ENCODE assay signal across 9 mouse cellular contexts in genomic region chr6:121185232-121185631, GRCm38 (mm10). TPM values are rescaled to one million over a fixed set of nuclear protein-coding genes. Genes with fewer than 3 reads are reported as not detected.
A peak's percentile ranks its signal among the peaks of the same experiment; 100 is the strongest.
DNase-seq lines count a peak whose midpoint lies in the region; ATAC-seq and TF ChIP-seq lines count a peak whose summit lies in the region.
"Had no signal": no experiment of that assay in that cellular context is flagged by ENCODE, and none has a peak within 500 bp of the region (broad histone marks: within the 10 kb centered on the region; RNA-seq: fewer than 3 reads in every experiment).

No protein-coding gene starts in this region.

- no peak overlapping the region for H3K27ac ChIP-seq in heart, postnatal 0 days (ENCODE audit: low read depth)
- H3K27ac ChIP-seq in embryonic facial prominence, embryonic 15.5 days (replicated peaks), result no peak overlapping the region
- H3K27ac ChIP-seq in limb, embryonic 11.5 days (replicated peaks; ENCODE audit: low read depth, low read length), result no peak overlapping the region
- H3K27ac ChIP-seq in midbrain, embryonic 15.5 days, result no peak overlapping the region
- H3K27ac ChIP-seq: macrophage had no signal

- H3K4me2 ChIP-seq in heart, postnatal 0 days (ENCODE audit: low read depth, low read length), result peak overlapping the region; percentile 99
- H3K4me2 ChIP-seq in embryonic facial prominence, embryonic 15.5 days (replicated peaks), result peak overlapping the region; percentile 91
- peak overlapping the region; percentile 93; the same call in 1 of the 2 replicates for H3K4me2 ChIP-seq in limb, embryonic 11.5 days (ENCODE audit: low read depth, severe bottlenecking)
- peak overlapping the region; percentile 56 for H3K4me2 ChIP-seq in midbrain, embryonic 15.5 days

- ATAC-seq in heart, postnatal 0 days (ENCODE audit: insufficient read depth, low read depth), result no peak
- ATAC-seq in embryonic facial prominence, embryonic 15.5 days (ENCODE audit: insufficient number of reproducible peaks, low FRiP score, low TSS enrichment, low read depth), result no peak
- ATAC-seq in limb, embryonic 11.5 days (ENCODE audit: insufficient number of reproducible peaks, low FRiP score, low TSS enrichment, low read depth), result no peak
- no peak for ATAC-seq in midbrain, embryonic 15.5 days (replicated peaks)

- H3K4me3 ChIP-seq in heart, postnatal 0 days (ENCODE audit: low read depth, low read length), result no peak overlapping the region
- H3K4me3 ChIP-seq in embryonic facial prominence, embryonic 15.5 days (replicated peaks), result peak overlapping the region; percentile 81; the same call in 1 of the 2 replicates
- H3K4me3 ChIP-seq in limb, embryonic 11.5 days (ENCODE audit: low read depth, low read length), result no peak overlapping the region
- H3K4me3 ChIP-seq in midbrain, embryonic 15.5 days, result peak overlapping the region; percentile 50

- 84% methylated on average over 8 of the region's 8 CpGs for WGBS in heart, postnatal 0 days
- 83% methylated on average over 8 of the region's 8 CpGs for WGBS in embryonic facial prominence, embryonic 15.5 days
- 91% methylated on average over 8 of the region's 8 CpGs for WGBS in limb, embryonic 11.5 days
- 86% methylated on average over 8 of the region's 8 CpGs for WGBS in midbrain, embryonic 15.5 days

- DNase-seq in heart, postnatal 0 days (ENCODE audit: low spot score), result peak; percentile 3
- no peak for DNase-seq in heart, postnatal 10 days
- DNase-seq in limb, embryonic 11.5 days (ENCODE audit: low spot score), result no peak
- no peak for DNase-seq in cerebellum, postnatal 25 days
- DNase-seq in frontal cortex, postnatal 10 days (ENCODE audit: low spot score in 2 of 2), result no peak
- no peak for DNase-seq in ovary, postnatal 14 days (ENCODE audit: low spot score)

- TF ChIP-seq EP300 in heart, postnatal 0 days (IDR thresholded peaks at IDR 0.05; ENCODE audit: low read depth), result no peak

- H3K27me3 ChIP-seq in heart, postnatal 0 days (ENCODE audit: control insufficient read depth, insufficient read depth, low read length), result no peaks in the 10 kb centered on the region
- H3K27me3 ChIP-seq in embryonic facial prominence, embryonic 15.5 days, result no peaks in the 10 kb centered on the region
- H3K27me3 ChIP-seq in limb, embryonic 11.5 days (ENCODE audit: control insufficient read depth, insufficient read depth, low read length), result no peaks in the 10 kb centered on the region
- no peaks in the 10 kb centered on the region for H3K27me3 ChIP-seq in midbrain, embryonic 15.5 days (replicated peaks)

- H3K9ac ChIP-seq in heart, postnatal 0 days (replicated peaks; ENCODE audit: low read depth, low read length), result no peak overlapping the region
- 0 out of 2 replicates have a peak overlapping the region, but pooled peaks have one; percentile 13 for H3K9ac ChIP-seq in embryonic facial prominence, embryonic 15.5 days
- H3K9ac ChIP-seq in limb, embryonic 11.5 days (ENCODE audit: low read length), result peak overlapping the region; percentile 12; the same call in 1 of the 2 replicates
- peak overlapping the region; percentile 25; the same call in 1 of the 2 replicates for H3K9ac ChIP-seq in midbrain, embryonic 15.5 days

- intact Hi-C loops in heart, postnatal 10 days (cut with DNase I), result loop anchor here (2.0 to 5.0 kb wide), 3 partner anchors 57 to 348 kb away; no protein-coding TSS in a partner anchor

- TF ChIP-seq CTCF in heart, postnatal 0 days (IDR thresholded peaks at IDR 0.05; ENCODE audit: low read depth), result no peak

- H3K36me3 ChIP-seq in heart, postnatal 0 days (replicated peaks; ENCODE audit: control insufficient read depth, insufficient read depth, low read length), result peaks cover 16% of the 10 kb centered on the region
- H3K36me3 ChIP-seq in embryonic facial prominence, embryonic 15.5 days, result peaks cover 22% of the 10 kb centered on the region
- H3K36me3 ChIP-seq in limb, embryonic 11.5 days (ENCODE audit: control insufficient read depth, insufficient read depth, low read length), result peaks cover 2% of the 10 kb centered on the region; the same call in 1 of the 2 replicates
- peaks cover 9% of the 10 kb centered on the region; the same call in 1 of the 2 replicates for H3K36me3 ChIP-seq in midbrain, embryonic 15.5 days (replicated peaks)

- no peaks in the 10 kb centered on the region for H3K9me3 ChIP-seq in heart, postnatal 0 days (replicated peaks; ENCODE audit: control insufficient read depth, low read length)
- H3K9me3 ChIP-seq in embryonic facial prominence, embryonic 15.5 days (replicated peaks), result no peaks in the 10 kb centered on the region
- H3K9me3 ChIP-seq in limb, embryonic 11.5 days (ENCODE audit: control insufficient read depth, low read length), result no peaks in the 10 kb centered on the region
- no peaks in the 10 kb centered on the region for H3K9me3 ChIP-seq in midbrain, embryonic 15.5 days

- H3K4me1 ChIP-seq in heart, postnatal 0 days (ENCODE audit: control insufficient read depth, insufficient read depth), result peaks cover 12% of the 10 kb centered on the region; the same call in 1 of the 2 replicates
- H3K4me1 ChIP-seq in embryonic facial prominence, embryonic 15.5 days, result peaks cover 20% of the 10 kb centered on the region
- H3K4me1 ChIP-seq in limb, embryonic 11.5 days (ENCODE audit: control insufficient read depth, insufficient read depth, low read length), result no peaks in the 10 kb centered on the region
- H3K4me1 ChIP-seq in midbrain, embryonic 15.5 days, result peaks cover 24% of the 10 kb centered on the region

RNA-seq across cellular contexts. Expression of gene Pex26, which starts 1.8 kb away (rescaled TPM):
- total RNA-seq in heart, postnatal 0 days (2014; rRNA removed; ENCODE audit: low replicate concordance), result 17.5 and 20.2 TPM in 2 replicates
- polyA plus RNA-seq in heart, postnatal 0 days (2015; fragmentation: Nextera tagmentation; extraction: Ambion mirVana), result 4.6 and 5.0 TPM in 2 replicates
- total RNA-seq in heart, postnatal 10 days (2021), result 10 to 100 TPM in 1 of 2 experiments, 1 to 10 TPM in 1; 7.3 to 11.2 TPM
- 11.3 and 12.5 TPM in 2 replicates for polyA plus RNA-seq in embryonic facial prominence, embryonic 15.5 days (2015; fragmentation: Nextera tagmentation; extraction: Ambion mirVana)
- polyA plus RNA-seq in limb, embryonic 11.5 days (2014; fragmentation: Nextera tagmentation; extraction: Ambion mirVana), result 5.8 and 7.5 TPM in 2 replicates
- polyA plus RNA-seq in midbrain, embryonic 15.5 days (2015; fragmentation: Nextera tagmentation; extraction: Ambion mirVana), result 19.9 and 20.4 TPM in 2 replicates

RNA-seq across cellular contexts. Expression of gene Tuba8, which starts 25.3 kb away (rescaled TPM):
- 2.7 and 5.6 TPM in 2 replicates for total RNA-seq in heart, postnatal 0 days (2014; rRNA removed; ENCODE audit: low replicate concordance)
- polyA plus RNA-seq in heart, postnatal 0 days (2015; fragmentation: Nextera tagmentation; extraction: Ambion mirVana), result 3.6 and 6.0 TPM in 2 replicates
- 10 to 100 TPM; 78.2 to 86.1 TPM for total RNA-seq in heart, postnatal 10 days (2021)
- polyA plus RNA-seq in embryonic facial prominence, embryonic 15.5 days (2015; fragmentation: Nextera tagmentation; extraction: Ambion mirVana), result 6.7 and 7.5 TPM in 2 replicates
- 0.63 and 0.94 TPM in 2 replicates for polyA plus RNA-seq in limb, embryonic 11.5 days (2014; fragmentation: Nextera tagmentation; extraction: Ambion mirVana)
- polyA plus RNA-seq in midbrain, embryonic 15.5 days (2015; fragmentation: Nextera tagmentation; extraction: Ambion mirVana), result 0.70 and 1.1 TPM in 2 replicates

RNA-seq across cellular contexts. Expression of gene Mical3, which starts 54.4 kb away (rescaled TPM):
- total RNA-seq in heart, postnatal 0 days (2014; rRNA removed; ENCODE audit: low replicate concordance), result 79.3 and 94.8 TPM in 2 replicates
- 23.2 and 30.8 TPM in 2 replicates for polyA plus RNA-seq in heart, postnatal 0 days (2015; fragmentation: Nextera tagmentation; extraction: Ambion mirVana)
- total RNA-seq in heart, postnatal 10 days (2021), result 100 to 1,000 TPM; 137 to 148 TPM
- 11.5 and 14.1 TPM in 2 replicates for polyA plus RNA-seq in embryonic facial prominence, embryonic 15.5 days (2015; fragmentation: Nextera tagmentation; extraction: Ambion mirVana)
- polyA plus RNA-seq in limb, embryonic 11.5 days (2014; fragmentation: Nextera tagmentation; extraction: Ambion mirVana), result 12.2 and 13.7 TPM in 2 replicates
- 43.1 and 50.0 TPM in 2 replicates for polyA plus RNA-seq in midbrain, embryonic 15.5 days (2015; fragmentation: Nextera tagmentation; extraction: Ambion mirVana)

Comparison
In these comparisons a context has a peak if more than half of its experiments do, and no peak if none do; other contexts are left out.
1. H3K4me3 ChIP-seq: peak in embryonic facial prominence, embryonic 15.5 days (single experiment) and midbrain, embryonic 15.5 days (single experiment); none in heart, postnatal 0 days (single experiment) and limb, embryonic 11.5 days (single experiment).
2. Peak in every context shown above with its lines, with median percentiles within 50 percentile points of each other: H3K4me2 ChIP-seq.